Mouse (Mus musculus): ENCODE results near the gene Fstl3.

The Fstl3 gene

GRCm38 (mm10) chr10:79764234-79764633 is 12.8 kb upstream of the Fstl3 start:
- DNase-seq: no peak

DNA sequence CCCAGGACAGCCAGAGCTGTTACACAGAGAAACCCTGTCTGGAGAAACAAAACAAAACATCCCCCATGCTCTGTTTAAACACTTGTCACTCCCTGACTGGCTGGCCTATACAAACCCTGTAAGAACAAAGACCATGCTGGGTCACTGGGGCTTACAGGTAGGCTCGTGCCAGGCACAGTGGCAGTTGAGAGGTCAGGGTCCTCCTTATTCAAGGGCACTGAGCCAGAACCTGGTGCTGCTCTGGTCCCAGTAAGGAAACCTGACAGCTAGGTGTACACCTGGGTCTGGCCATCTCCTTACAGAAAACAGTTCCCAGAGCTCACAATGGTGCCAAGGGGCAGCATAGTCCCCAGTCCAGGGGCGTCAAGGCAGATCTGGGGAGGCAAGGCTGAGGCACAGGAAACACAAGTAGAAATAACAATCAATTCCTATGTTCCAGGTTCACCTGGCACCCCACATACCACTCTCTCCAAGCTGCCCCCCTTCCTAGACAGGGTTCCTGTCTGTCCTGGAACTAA is 11.8 kb upstream of the Fstl3 start:
- DNase-seq: no peak

DNA sequence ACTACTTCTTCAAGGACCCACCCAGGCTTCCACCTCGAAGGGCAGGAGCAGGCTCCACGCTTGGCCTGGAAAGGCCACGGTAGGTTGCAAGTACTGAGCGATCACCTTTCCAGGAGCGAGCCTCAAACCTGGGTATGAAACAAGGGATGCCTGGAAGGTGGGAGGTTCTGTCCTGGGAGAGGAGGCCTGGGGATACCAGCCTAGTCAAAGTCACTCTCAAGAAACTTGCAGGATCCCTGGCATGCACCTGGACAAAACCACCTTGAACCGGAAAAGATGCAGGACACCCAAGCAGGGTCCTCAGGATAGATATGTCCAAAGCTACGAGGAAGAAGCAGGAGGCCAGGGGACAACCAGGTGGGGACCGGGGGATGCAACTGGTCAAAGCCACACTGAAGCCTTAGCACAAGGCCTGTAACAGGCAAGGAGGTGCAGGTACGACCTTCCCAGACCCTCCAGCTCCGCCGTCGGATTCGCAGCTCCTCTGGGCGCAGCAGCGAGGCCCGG is 11.0 kb upstream of the Fstl3 start:
- DNase-seq: no peak

- DNase-seq: peak; percentile 100
Observed at GRCm38 (mm10) chr10:79766508-79767325, 10.4 kb upstream of the Fstl3 start, which contains the start of gene Rnf126. Gene Rnf126, minus strand, starts transcription at chr10:79766952.

DNA sequence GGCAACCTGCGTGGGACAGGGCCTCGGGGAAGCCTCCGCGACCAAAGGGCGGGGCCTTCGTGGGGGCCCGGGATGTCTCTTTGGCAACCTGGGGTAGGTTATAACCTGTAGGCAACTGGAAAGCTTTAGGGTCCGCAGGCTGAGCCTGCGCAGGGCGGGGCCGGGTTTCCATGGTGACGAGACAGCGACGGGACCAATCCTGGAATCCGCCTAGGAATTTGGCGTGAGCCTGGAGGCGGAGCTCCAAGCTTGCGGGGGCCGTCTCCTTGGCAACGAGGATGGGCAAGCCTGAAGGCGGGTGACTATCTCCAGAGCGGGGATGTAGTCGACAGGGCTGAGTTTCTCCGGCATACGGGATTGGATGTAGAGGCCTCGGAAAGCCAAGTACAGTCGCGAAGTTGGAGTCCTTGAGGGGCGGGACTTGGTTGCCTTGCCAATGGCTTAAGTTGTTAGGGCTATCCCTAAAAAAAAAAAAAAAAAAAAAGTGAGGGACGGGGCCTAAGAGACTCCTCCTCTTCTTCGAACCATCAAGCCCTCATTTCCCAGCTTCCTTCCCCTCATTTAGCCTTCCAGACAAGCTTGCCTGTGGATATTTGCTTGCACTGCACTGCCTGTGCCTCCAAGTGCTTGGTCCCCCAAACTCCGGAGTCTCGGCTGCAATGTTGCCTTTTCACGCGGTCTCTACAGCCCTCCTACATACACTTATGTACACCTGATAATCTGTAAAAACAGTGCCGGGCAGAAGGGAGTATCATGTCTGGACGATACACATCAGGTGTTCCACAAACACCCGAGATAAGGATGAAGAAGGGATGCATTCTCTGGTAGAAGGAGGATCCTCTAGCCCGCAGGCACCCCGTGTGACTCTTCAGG is 9.5 kb upstream of the Fstl3 start:
- peak; percentile 97 for DNase-seq

DNA sequence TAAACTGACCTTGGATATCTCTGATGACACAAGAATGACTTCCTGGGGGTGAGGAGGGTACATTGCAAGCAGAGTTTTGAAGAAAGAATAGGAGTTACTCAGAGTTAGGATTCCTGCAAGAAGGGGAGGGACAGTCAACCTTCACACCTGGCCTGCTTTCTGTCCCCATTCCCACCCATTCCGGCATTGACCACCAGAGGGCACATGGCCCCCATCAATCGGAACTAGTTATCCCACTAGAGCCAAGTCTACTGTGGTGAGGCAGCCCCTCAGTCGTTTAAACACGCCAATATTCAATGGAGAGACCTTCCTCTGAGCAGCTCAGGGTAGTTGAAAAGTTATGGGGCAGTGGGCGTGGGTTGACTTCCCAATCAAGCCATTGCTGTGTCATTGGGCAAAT is 8.7 kb upstream of the Fstl3 start:
- peak; percentile 87 for DNase-seq

- no peak for DNase-seq
Observed at GRCm38 (mm10) chr10:79769329-79769728, 7.7 kb upstream of the Fstl3 start.

- DNase-seq: no peak
Observed at GRCm38 (mm10) chr10:79772320-79772719, 4.8 kb upstream of the Fstl3 start.

GRCm38 (mm10) chr10:79773208-79773607 is 3.9 kb upstream of the Fstl3 start:
- no peak for DNase-seq

DNA sequence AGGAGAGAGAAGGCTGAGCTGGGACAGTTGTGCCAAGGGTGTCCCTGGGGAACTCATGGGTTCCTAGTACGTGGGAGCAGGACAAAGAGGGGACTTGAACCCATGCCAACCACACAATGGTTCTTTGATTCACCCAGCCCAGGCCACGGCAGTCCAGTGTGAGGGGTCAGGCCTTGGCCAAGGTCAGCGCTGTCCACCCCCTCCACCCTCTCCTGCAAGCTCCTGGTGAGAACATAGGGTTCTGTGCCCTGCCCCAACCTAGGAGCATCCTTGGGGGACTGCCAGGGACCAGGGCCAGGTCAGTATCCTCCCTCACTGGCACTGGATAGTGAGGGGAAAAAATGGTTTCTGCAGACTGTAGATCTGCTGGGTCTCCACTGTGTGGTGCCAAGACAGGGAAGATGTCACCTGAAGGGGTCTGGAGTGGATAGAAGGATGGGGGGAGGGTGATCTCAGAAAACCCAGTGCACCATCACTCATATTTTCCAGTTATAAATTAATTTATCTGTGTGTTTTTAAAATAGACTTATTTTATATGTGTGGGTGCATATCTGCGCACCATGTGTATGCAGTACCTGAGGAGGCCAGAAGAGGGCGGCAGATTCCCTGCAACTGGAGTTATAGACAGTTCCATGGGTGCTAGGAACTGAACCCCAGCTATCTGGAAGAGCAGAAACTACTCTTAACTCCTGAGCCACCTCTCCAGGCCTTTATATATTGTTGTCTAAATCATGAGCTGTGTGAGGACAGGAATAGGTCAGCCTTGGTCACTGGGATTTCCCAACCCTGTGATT is 2.4 kb upstream of the Fstl3 start:
- DNase-seq: no peak

- peak; percentile 92 for DNase-seq
Observed at GRCm38 (mm10) chr10:79778006-79778405, 934 bp downstream of the Fstl3 start.

DNA sequence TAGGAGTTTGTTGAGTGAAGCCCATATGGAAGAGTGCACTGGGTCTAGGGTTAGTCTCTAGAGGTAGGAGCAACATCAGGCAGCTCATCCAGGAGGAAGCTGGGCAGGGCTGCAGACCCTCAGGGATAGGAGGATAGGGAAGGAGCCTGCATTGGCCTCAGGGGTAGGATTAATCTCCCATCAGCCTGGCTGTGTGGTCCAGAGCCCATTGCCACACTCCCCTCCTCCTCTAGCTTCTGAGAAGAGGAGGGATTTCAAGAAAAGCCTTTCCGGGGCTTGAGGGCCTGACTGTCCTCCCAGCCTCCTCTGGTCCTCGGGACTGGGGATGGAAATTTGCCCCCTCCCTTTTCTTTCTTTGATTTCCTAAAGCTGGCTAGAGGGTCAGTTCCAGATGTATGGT is 2.1 kb downstream of the Fstl3 start:
- DNase-seq: no peak

- peak; percentile 97 for DNase-seq
Observed at GRCm38 (mm10) chr10:79779784-79780663, 3.0 kb downstream of the Fstl3 start.

- DNase-seq: peak; percentile 88
Observed at GRCm38 (mm10) chr10:79780664-79781015, 3.6 kb downstream of the Fstl3 start.

DNA sequence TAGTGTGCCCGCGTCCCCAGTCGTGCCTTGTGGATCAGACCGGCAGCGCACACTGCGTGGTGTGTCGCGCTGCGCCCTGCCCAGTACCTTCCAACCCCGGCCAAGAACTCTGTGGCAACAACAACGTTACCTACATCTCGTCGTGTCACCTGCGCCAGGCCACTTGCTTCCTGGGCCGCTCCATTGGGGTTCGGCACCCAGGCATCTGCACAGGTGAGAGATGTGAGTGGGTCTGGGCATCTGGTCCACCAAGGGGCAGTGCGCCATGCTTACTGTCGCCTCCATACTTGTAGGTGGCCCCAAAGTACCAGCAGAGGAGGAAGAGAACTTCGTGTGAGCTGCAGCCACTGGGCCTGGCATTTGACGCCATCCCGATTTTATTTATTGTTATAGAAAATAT is 4.1 kb downstream of the Fstl3 start:
- DNase-seq: no peak

GRCm38 (mm10) chr10:79781956-79782355 is 4.9 kb downstream of the Fstl3 start:
- no peak for DNase-seq

DNA sequence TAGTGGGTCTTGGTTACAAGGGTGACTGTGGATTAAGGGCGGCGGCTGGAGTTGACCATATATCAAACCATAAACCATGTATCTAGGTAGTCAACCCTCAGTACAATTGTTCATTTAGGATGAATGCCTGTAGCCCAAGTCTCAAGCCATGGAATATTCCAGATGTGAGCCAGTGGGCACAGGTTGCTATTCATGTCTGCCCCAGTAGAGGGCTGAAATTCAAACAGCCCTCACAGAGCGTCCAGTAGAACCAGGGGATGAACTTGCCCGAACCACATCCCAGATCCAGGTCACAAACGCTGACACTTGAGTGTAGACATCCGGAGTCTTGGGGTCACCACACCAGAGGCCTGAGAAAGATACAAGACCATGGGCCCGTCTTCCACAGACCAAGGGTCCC is 6.0 kb downstream of the Fstl3 start:
- DNase-seq: no peak

DNA sequence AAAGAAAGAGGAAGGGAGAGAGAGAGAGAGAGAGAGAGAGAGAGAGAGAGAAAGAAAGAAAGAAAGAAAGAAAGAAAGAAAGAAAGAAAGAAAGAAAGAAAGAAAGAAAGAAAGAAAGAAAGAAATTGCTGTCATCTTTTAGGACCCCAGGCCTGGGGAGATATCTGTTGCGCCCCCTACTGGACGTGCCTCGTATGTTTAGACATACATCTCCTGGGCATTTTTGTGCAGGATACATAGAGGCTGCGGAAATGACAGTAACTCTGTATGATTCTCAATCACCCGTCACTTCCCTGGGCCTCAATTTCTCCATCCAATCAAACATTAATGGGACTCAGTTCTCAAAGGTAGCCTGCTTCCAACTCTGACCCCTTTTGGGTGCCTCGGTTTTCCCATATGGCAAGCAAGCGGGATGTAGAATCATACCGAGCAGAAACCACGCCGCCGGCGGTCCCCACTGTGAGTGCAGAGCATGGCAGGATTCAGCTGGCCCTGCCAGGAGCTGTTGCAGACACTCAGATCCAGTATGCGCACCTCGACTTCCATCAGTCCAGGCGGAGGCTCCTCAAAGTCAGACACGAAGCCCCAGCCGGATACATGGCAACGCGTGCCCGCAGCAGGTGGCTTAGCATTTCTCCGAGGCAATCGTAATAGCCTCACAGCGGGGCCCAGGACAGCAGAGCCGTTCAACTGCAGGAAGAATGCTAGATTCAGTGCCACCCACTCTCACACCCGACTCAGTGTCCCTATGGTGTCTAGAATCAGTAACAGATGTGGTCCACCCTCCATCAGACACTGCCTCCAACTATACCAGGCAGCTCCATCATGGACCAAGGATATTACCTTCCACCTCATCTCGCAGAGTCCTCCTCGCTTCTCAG is 7.1 kb downstream of the Fstl3 start:
- peak; percentile 71 for DNase-seq

DNA sequence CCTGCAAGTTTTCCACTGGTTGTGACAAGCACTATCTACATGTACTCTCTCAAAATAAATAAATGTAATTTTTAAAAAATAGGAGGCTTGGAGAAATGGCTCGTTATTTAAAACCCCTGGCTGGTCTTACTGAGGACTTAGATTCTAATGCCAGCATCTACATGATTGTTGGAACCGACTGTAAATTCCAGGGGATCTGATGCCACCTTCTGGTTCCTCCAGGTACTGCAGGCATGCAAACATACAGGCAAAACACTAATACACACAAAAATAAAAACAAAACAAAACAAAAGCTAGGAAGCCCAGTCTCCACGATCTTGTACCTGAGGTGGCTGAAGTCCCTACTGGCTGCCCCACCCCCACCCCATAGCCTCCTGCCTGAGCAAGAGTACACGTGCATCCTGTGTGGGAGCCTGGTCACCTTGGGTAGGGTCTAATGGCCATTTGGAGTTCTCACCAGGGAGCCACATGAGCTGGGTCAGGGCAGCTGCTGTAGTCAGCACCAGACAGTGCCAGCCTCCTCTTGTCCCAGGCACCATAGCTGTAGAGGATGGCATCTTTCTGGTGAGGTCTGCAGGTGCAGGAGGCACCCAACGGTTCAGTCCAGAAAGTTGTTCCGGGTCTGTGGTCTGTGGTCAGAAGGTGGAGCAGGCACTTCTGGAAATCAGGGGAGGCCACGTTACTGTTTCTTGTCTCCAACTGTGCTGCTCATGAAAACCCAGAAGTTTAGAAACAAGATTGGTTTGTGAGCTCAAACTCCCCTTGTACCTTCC is 11.5 kb downstream of the Fstl3 start:
- DNase-seq: peak; percentile 86

DNA sequence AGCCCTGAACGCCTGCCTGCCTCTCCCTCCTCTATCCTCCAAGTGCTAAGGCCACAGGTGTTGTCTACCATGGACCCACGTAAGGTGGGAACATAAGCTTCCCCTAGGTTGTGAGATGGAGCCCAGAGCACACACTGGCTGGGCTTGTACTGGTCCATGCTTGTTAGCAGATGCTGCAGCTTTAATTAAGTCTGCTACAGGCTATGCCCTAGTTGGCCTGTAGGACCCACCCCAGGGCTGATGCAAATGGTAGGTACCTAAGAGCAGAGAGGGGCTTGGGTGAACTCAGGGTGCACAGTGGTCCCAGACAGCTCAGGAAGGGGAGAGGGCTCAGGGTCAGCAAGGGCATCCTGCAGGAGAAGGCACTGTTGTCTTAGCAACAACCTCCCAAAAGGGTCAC is 12.5 kb downstream of the Fstl3 start:
- no peak for DNase-seq
